ENCODE assay signal across 17 mouse cellular contexts in the genomic region with DNA sequence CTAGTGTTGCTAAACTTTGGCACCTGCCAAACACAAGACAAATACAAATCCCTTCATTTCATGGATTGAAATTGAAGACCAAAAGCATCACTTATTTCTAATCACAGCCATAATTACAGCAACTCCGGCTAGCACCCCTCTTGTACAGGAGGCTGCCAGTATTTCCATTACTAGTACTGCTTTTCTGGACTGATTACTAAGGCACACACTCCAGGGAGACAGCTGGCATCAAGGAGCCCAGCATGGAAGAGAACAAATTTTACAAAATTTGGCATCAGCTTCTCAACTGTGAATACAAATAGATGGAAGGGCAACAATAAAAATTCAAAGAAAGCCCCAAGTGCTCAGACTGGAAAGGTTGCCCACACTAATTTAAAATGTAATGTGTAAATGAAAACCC.
DNase-seq lines count a peak whose midpoint lies in the region; ATAC-seq lines count a peak whose summit lies in the region.
"Had no signal": no experiment of that assay in that cellular context is flagged by ENCODE, and none has a peak within 500 bp of the region (broad histone marks: within the 10 kb centered on the region; RNA-seq: fewer than 3 reads in every experiment).

No protein-coding gene starts in this region.

- H3K9me3 ChIP-seq in forebrain, embryonic 14.5 days (replicated peaks; ENCODE audit: control insufficient read depth, low read length): no peaks in the 10 kb centered on the region
- no peaks in the 10 kb centered on the region for H3K9me3 ChIP-seq in forebrain, embryonic 10.5 days
- no peaks in the 10 kb centered on the region for H3K9me3 ChIP-seq in heart, embryonic 11.5 days (replicated peaks; ENCODE audit: control insufficient read depth, low read length)
- H3K9me3 ChIP-seq: heart, embryonic 10.5 days; midbrain, embryonic 10.5 days; neural tube, embryonic 15.5 days had no signal

- no peak overlapping the region for H3K27ac ChIP-seq in forebrain, embryonic 14.5 days (ENCODE audit: low read depth, low read length)
- no peak overlapping the region for H3K27ac ChIP-seq in forebrain, embryonic 10.5 days
- no peak overlapping the region for H3K27ac ChIP-seq in heart, embryonic 11.5 days (ENCODE audit: low read depth, low read length)
- H3K27ac ChIP-seq: heart, embryonic 10.5 days; midbrain, embryonic 10.5 days; neural tube, embryonic 15.5 days had no signal

- H3K9ac ChIP-seq in forebrain, embryonic 14.5 days (ENCODE audit: low read length): no peak overlapping the region
- no peak overlapping the region for H3K9ac ChIP-seq in heart, embryonic 11.5 days (ENCODE audit: low read depth, low read length)
- H3K9ac ChIP-seq: neural tube, embryonic 15.5 days had no signal

- H3K4me1 ChIP-seq in forebrain, embryonic 14.5 days (ENCODE audit: control insufficient read depth, insufficient read depth, low read length): no peaks in the 10 kb centered on the region
- H3K4me1 ChIP-seq in forebrain, embryonic 10.5 days: no peaks in the 10 kb centered on the region
- H3K4me1 ChIP-seq in heart, embryonic 11.5 days (ENCODE audit: control insufficient read depth, insufficient read depth, low read length): no peaks in the 10 kb centered on the region
- H3K4me1 ChIP-seq: heart, embryonic 10.5 days; midbrain, embryonic 10.5 days; neural tube, embryonic 15.5 days had no signal

- WGBS in forebrain, embryonic 14.5 days: 55% methylated on average over 1 of the region's 1 CpGs
- WGBS in forebrain, embryonic 10.5 days: 95% methylated on average over 1 of the region's 1 CpGs
- 84% methylated on average over 1 of the region's 1 CpGs for WGBS in heart, embryonic 11.5 days (ENCODE audit: insufficient replicate concordance)

- H3K36me3 ChIP-seq in forebrain, embryonic 14.5 days (ENCODE audit: control insufficient read depth, insufficient read depth, low read length): no peaks in the 10 kb centered on the region
- H3K36me3 ChIP-seq in forebrain, embryonic 10.5 days (replicated peaks): no peaks in the 10 kb centered on the region
- H3K36me3 ChIP-seq in heart, embryonic 11.5 days (ENCODE audit: control insufficient read depth, insufficient read depth, low read length): no peaks in the 10 kb centered on the region
- H3K36me3 ChIP-seq: heart, embryonic 10.5 days; midbrain, embryonic 10.5 days; neural tube, embryonic 15.5 days had no signal

- ATAC-seq in forebrain, embryonic 14.5 days: peak; percentile 72; the same call in 1 of the 2 replicates
- ATAC-seq in heart, embryonic 11.5 days (replicated peaks; ENCODE audit: insufficient number of reproducible peaks, low FRiP score, low TSS enrichment): no peak
- ATAC-seq: activated CD4-positive, CD25-positive, alpha-beta regulatory T cell, adult 4 months had no signal

- no peak overlapping the region for H3K4me2 ChIP-seq in forebrain, embryonic 14.5 days (ENCODE audit: low read length)
- no peak overlapping the region for H3K4me2 ChIP-seq in heart, embryonic 11.5 days
- H3K4me2 ChIP-seq: neural tube, embryonic 15.5 days had no signal

- DNase-seq in forebrain, embryonic 14.5 days (ENCODE audit: low spot score): peak; percentile 54
- DNase-seq in forebrain, embryonic 10.5 days (ENCODE audit: extremely low spot score, low spot score): no peak
- DNase-seq in brain, embryonic 18.5 days (ENCODE audit: low read depth, low spot score): peak; percentile 40
- DNase-seq in cerebellum, postnatal 14 days: peak; percentile 53 to 77
- DNase-seq in layer of hippocampus, adult 9-11 months: peak; percentile 52
- DNase-seq in spleen, postnatal 10 days (ENCODE audit: low spot score in 2 of 2): no peak
- DNase-seq in urinary bladder, postnatal 36 days (ENCODE audit: low spot score in 2 of 2): no peak
- DNase-seq: gastrocnemius, postnatal 25 days; heart, postnatal 36 days; lung, postnatal 36 days; retina, postnatal 1 day; thymus, postnatal 25 days had no signal

- no peak overlapping the region for H3K4me3 ChIP-seq in forebrain, embryonic 14.5 days (ENCODE audit: low read depth, low read length)
- no peak overlapping the region for H3K4me3 ChIP-seq in forebrain, embryonic 10.5 days
- H3K4me3 ChIP-seq in heart, embryonic 11.5 days (ENCODE audit: low read depth, low read length): no peak overlapping the region
- H3K4me3 ChIP-seq: heart, embryonic 10.5 days; midbrain, embryonic 10.5 days; neural tube, embryonic 15.5 days had no signal

- no peaks in the 10 kb centered on the region for H3K27me3 ChIP-seq in forebrain, embryonic 14.5 days (replicated peaks; ENCODE audit: control insufficient read depth, insufficient read depth, low read length)
- no peaks in the 10 kb centered on the region for H3K27me3 ChIP-seq in forebrain, embryonic 10.5 days (ENCODE audit: poor library complexity, severe bottlenecking)
- H3K27me3 ChIP-seq in heart, embryonic 11.5 days (ENCODE audit: control insufficient read depth, insufficient read depth, low read length): no peaks in the 10 kb centered on the region
- H3K27me3 ChIP-seq: neural tube, embryonic 15.5 days had no signal

Comparison
In these comparisons a context has a peak if more than half of its experiments do, and no peak if none do; other contexts are left out.
1. DNase-seq: peak in forebrain, embryonic 14.5 days (single experiment), brain, embryonic 18.5 days (single experiment), cerebellum, postnatal 14 days (2 of 2) and layer of hippocampus, adult 9-11 months (single experiment); none in forebrain, embryonic 10.5 days (single experiment), spleen, postnatal 10 days (0 of 2) and urinary bladder, postnatal 36 days (0 of 2).